Mouse (Mus musculus) thymus, postnatal 10 days (tissue): ENCODE data around the gene Cdk17.

ENCODE experiments used
- DNase-seq, 2 experiments: peaks; one replicate each; pipeline ENCODE4 v3.0.0; 2021; ENCODE audit warnings: low spot score in 2 of 2

Gene Cdk17

DNA sequence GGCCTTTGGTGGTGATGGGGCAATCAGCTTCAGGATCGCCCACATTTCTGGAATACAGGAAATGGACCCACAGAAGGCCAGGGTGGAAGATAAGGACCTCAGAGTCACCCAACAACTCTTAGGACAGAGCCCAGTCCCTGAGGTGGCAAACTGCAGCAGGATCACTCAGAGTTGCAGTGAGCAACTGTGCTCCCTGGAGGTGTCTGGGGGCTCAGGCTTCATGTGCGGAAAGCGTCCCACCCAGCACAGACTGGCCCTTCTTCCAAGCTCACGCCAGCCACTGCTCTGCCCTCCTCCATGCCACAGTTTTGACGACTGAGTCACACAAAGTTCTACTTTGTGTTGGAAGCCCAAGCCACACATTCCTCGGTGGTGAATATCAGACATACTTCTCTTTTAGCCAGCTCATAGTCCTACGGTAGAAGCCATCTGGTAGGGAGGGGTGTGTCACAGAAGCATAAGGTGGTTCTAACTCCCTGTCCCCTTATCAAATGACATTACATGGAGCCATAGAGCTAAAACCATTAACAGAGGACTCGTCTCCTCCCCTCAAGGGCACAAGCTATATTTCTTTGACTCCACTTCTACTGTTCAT is 127.0 kb downstream of the Cdk17 start:
- no peak for DNase-seq

- no peak for DNase-seq
Observed at GRCm38 (mm10) chr10:93288336-93288735, 127.7 kb downstream of the Cdk17 start.

DNA sequence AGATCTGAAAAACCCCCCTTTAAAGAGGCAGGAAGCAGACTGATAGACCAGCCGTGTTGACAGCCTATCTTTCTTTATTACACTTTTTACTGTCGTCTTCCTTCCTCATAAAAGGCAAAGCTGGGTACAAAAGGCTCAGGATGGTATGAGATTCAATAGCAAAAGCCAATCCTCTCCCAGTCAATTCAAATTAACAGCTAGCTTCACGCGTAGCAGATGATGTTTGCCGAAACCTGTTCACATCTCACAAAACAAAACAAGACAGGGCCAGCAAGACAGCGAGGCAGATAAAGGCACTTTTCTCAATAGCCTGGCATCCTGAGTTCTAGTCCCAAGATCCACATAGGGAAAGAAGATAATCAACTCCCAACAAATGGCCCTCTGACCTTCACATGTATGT is 128.7 kb downstream of the Cdk17 start:
- no peak for DNase-seq

DNA sequence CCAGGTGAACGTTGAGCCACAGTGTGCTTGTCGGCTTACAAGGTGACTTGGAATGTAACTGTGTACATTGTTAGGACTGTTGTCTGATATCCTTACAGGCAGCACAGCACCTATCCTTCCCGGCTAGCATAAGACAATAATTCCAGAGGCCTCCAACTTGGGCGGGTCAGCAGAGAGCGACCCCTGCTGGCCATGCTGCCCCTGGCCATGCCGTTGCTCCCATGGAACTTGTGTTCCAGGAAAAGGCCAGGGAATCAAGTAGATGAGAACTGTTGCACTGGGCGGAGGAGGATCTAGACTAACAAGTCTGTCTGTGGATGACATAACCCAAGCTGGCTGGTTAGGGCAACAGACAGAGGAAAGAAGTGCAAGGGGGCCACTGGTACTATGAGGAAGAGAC is 130.7 kb downstream of the Cdk17 start:
- DNase-seq: no peak

DNA sequence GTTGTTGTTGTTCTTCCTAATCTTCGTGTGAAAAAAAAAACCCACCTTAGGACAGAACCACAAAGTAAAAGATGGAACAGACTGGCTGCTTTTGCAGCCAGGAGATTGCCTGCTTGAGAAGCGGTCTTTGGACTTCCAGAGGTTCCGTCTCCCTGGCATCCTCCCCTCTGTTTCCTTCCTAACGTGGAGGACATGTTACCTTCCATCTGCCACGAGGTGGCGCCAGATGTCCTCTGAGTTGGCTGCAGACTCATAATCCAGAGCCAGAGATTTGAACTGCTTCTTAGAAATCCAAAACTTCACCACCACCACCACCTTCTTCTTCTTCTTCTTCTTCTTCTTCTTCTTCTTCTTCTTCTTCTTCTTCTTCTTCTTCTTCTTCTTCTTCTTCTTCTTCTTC is 131.2 kb downstream of the Cdk17 start:
- peak; percentile 57 to 85 for DNase-seq

DNA sequence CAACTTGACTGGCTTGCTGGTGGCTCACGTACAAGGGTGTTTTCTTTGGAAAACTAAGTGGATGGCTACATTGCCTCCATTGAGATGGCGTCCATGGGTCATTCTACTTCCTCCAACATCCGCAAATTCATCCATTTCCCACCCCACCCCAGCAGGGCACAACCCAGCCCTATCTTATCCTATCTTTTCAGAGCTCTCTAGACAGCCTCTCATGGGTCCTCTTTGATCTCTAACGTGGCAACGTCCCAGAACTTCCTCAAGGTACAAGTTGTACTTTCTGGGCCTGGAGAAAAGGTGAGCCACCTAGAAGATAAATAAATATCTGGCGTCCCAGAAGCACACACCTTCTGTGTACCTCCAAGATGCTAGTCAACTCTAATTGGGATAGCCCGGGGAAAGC is 132.9 kb downstream of the Cdk17 start:
- DNase-seq: no peak

DNA sequence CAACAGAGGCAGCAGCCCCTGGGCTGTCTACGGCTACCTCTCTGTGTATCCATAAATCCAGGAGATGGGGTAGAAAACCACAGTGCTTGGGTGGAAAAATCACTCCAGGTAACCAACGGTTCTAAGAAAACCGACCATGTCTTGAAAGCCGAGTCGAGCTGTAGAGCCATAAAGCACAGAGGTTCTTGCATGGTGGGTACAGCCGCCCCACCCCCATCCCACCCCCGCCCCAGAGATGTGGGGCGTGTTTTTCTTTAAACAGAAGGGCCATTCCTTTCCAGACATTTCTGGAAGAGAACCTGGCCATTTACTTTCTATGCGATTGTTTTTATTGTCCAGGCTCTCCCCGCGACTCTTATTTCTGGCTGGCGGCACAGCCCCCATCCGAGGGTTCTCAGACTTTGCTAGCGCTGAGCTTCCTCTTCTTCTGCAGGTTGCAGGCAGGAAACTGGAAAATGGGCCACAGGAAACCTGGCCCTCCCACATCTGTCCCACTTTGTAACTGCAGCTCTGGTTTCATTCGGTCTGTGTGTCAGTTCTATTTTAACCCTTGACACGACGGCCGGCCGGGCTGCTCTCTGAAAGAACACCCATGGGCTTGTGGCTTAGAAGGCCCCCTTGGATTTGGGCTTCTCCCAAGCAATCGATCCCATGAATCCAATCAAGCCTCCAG is 134.0 kb downstream of the Cdk17 start:
- DNase-seq: peak; percentile 61

- DNase-seq: no peak
Observed at GRCm38 (mm10) chr10:93297774-93298173, 137.1 kb downstream of the Cdk17 start.

DNA sequence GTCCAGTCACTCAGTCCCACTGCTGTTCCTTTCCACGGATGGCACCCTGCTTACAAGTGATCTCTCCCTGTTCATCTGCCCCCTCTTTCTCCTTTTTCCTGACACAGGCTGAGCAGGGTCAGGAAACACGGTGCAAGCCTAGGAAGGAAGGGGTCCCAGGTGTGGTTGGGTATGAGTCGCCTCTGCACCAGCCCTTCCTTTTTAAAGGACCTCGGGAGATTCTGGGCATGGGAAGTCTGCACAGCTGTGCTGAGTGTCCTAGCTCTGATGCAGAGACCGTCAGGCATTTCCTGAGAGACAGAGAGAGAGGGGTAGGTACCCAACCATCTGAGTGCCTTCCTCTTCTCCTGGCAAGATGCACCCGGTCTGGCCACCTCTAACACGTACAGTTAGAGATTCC is 137.5 kb downstream of the Cdk17 start:
- DNase-seq: no peak

- DNase-seq: no peak
Observed at GRCm38 (mm10) chr10:93301831-93302230, 141.2 kb downstream of the Cdk17 start.

DNA sequence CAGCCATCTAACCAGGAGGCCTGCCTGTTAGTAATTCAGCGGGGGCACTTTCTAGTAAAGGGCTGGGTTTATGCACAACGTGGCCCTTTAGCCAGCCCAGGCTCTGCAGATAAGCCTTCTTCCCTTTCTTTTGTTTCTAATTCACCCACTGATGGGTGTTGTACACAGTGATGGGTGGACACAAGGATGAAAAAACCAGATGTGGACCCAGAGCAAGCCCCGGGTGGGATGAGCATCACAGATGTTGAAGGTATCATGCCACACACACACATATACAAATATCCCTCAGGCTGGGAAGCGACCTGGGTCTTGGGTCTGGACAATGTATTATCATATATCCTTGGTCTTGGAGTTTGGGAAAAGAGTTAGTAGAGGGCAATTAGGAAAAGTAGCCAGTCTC is 142.6 kb downstream of the Cdk17 start:
- DNase-seq: no peak

DNA sequence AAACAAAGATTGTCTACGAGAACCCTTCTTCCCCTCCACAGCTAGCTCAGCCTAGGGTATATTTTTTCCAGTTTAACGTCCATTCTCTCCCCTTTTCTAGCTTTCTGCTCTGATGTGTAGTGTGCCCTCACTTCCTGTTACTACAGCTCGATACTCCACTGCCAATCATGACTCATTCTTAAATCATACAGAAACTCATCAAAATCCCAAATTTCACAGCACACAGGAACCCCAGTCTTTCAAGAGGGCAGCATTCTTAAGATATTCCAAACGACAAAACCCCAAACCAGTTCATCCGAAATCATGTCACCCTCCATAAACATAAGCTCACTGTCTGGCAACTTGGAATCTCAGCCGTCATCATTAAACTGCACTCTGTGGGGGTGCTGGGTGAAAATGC is 145.3 kb downstream of the Cdk17 start:
- no peak for DNase-seq

GRCm38 (mm10) chr10:93306367-93306766 is 145.7 kb downstream of the Cdk17 start:
- no peak for DNase-seq

GRCm38 (mm10) chr10:93309131-93309933 is 148.7 kb downstream of the Cdk17 start:
- DNase-seq: peak; percentile 43 to 60

GRCm38 (mm10) chr10:93309934-93310621 is 149.4 kb downstream of the Cdk17 start:
- peak; percentile 80 to 82 for DNase-seq

DNA sequence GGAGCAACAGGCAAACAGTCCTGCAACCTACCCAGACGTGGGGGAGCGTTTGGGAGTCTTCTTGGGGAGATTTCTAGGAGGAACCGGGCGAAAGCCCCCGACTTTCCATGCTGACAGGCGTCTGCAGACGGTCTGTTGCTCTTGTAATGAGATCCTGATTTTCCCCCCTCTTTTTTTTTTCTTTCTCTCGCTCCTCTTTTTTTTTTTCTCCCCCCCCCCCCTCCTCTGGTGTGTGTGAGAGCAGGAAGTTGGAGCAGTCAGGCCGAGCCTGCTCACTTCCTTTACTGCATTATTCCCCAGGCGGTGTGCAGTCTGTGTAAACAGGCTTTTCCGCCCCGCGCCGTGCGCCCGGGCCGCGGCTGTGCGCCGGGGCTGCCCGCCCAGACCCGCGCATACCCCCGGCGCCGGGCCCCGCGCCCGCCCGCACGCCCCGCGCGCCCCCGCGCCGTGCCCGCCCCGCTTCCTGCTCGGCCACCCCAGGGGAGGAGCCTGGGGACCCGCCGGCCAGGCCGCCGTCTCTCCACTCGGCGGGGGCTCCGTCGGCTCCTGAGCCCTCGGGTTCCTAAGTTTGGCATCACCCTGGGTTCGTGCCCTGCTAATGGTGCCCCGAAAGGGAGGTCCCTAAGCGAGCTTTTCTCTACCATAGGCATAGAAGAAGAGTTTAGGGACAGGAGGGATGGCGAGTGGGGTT is 150.2 kb downstream of the Cdk17 start, which contains the start of gene Elk3:
Elk3 (minus strand) TSS at position 415 of the 691 bp plus-strand sequence.
- DNase-seq: peak; percentile 57 to 70

GRCm38 (mm10) chr10:93311576-93311975 is 150.9 kb downstream of the Cdk17 start:
- no peak for DNase-seq
